Mouse (Mus musculus) brain, adult 10 weeks (tissue): ENCODE results near the gene Ppp2r3c. TPM values are rescaled to one million over a fixed set of nuclear protein-coding genes. Genes with fewer than 3 reads are reported as not detected.

ENCODE experiments used
- polyA plus RNA-seq: library from polyadenylated mRNA; stranded (reverse); fragments of 350-450 nt; fragmentation: Illumina TruSeq; extraction: RNeasy Lipid Tissue Mini Kit (QIAGEN cat#74804); gene quantifications from one replicate; pipeline ENCODE4 v1.2.3, GENCODE M21; 2015; ENCODE audit warnings: low read depth, low replicate concordance

Gene Ppp2r3c
- 17.9 TPM for polyA plus RNA-seq

DNA sequence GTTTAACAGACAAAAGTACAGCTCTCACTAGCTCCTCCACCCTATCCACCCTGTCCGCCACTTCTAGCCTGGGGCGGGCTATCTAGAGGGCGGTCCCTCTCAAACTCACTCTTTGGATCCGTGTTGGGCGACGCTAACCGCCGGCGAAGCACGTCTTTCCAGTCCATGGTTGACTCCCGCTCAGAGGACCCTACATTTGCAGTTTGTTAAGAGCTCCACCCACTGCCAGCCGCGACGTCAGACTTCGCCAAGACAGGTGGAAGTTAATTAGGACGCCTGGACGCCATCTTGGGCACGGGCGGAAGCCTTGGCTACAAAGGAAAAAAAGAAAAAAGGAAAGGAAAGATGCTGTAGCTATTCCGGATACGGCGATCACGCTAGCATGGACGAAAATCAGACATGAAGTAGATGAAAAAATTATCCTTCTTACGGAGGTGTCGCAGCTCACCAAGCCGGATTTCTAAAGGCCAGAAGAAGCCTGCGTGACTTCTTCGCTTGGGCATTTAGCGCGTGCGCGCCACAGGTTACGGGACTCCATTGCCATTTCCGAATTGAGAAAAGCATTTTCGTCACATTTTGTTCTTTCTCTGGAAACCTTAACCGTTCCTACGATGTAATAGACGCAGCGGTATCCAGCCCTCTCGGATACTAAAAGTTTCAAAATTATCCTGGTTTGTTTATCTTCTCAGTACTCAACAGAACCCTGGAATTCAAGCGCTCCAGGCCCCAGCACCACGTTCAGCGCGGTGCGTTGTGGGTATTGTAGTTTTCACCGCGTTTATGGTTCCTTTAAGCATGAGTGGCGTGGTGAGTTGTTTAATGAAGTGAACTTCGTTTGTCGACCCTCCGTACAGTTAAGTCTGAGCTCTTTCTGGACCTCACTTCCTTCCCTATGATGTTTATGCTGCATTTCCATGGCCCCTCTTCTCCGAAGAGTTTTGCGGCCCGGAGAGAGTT, at the start of gene Ppp2r3c:
Gene Ppp2r3c (minus strand): TSS at position 514 of the 957 bp plus-strand sequence.

DNA sequence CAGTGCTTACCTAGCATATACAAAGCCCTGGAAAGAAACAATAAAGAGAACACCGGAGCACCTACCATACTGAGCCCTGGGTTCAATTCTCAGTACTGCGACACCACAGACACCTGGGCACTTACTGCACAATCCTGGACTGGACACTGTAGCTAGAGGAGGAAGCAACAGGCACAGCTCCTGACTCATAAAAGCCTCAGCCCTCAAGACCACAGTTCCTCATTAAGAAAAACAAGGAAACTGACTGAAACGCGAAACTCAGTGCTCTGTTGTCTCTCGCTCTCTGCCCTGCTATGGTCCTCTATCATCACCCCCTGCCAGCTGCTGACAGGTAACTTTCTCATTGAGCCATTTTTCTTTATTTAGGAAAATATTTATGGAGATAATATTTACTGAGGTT, 3.5 kb downstream of the Ppp2r3c start, which contains the start of gene 1110008L16Rik:
Gene 1110008L16Rik (plus strand): TSS at position 242 of the 400 bp plus-strand sequence.

DNA sequence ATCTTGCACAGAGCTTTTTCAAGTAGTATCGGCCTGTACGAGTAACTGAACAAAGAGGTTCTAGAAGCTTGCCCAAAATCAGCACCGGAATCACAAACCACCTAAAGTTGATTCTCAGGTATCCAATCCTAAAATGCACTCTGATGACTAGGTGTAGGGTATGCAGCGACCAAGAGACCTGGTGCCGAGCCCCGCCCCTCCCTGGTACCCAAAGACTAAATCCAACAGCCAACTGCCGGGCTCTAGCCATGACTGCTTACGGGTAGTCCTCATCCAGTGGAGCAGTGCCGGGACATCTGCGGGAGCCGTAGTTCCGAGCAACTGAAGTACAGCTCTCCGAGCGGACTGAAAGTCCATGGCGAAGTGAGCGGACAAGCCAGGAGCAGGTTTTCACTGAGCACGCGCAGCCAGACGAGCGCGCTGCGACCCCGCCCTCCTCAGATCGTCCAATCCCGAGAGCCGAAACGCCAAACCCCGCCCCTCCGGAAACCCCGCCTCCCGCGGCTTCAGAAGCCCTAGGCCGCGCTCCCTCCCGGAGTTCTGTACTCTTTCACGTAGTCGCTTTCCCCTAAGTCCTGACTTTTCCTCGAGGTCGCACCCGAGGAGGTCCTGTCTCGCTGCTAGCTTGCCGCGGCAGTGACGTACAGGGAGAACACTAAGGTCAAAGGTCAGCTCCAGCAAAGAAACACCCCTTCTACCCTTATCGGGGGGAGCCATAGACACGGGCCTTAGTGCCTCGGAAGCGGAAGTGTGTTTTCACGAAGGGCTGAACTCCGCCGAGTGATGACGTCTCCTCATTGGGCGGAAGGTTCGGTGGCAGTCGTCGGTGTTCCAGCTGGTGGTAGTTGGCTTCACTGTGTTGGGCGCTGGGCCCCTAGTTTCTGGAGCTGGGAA, 72.9 kb downstream of the Ppp2r3c start, which contains the start of gene Srp54c:
Gene Srp54c (plus strand): TSS at position 543 of the 894 bp plus-strand sequence.

Other genes with a start within 250 kb of the Ppp2r3c start
- gene 2700097O09Rik, start 222.9 kb downstream of the Ppp2r3c start, polyA plus RNA-seq = 14.7 TPM
- 117 TPM for gene Srp54a, start 222.7 kb downstream of the Ppp2r3c start, polyA plus RNA-seq
- 34.6 TPM for gene Fam177a, start 178.5 kb downstream of the Ppp2r3c start, polyA plus RNA-seq
- gene Srp54b, start 147.9 kb downstream of the Ppp2r3c start, polyA plus RNA-seq = 41.2 TPM
- not detected for gene 1700047I17Rik2, start 103.4 kb downstream of the Ppp2r3c start, polyA plus RNA-seq
- 77.4 TPM for gene Srp54c, start 72.8 kb downstream of the Ppp2r3c start, polyA plus RNA-seq
- gene 1110008L16Rik, start 3.4 kb downstream of the Ppp2r3c start, polyA plus RNA-seq = 8.5 TPM
- 307 TPM for gene Psma6, start 81.2 kb upstream of the Ppp2r3c start, polyA plus RNA-seq
- gene Nfkbia, start 189.6 kb upstream of the Ppp2r3c start, polyA plus RNA-seq = 37.6 TPM